Mouse (Mus musculus) hindbrain, embryonic 13.5 days (tissue): ENCODE measurements around the gene Hmox1. TPM values are rescaled to one million over a fixed set of nuclear protein-coding genes. Genes with fewer than 3 reads are reported as not detected.
A peak's percentile ranks its signal among the peaks of the same experiment; 100 is the strongest.

Experiments used
- ATAC-seq: fragments of 200-750 bp; cut with Nextera tagmentation; 2 replicates; pipeline ENCODE4 v1.8.0; 2017; ENCODE audit warnings: moderate TSS enrichment; ENCODE audit not compliant: low FRiP score
- H3K27ac ChIP-seq: fragments of 300-500 bp; sonication (generic); 2 replicates; pipeline ENCODE4 v1.5.1; 2015; ENCODE audit warnings: inconsistent platforms, mild to moderate bottlenecking, moderate library complexity
- H3K27me3 ChIP-seq: fragments of 300-500 bp; sonication (generic); 2 replicates; pipeline ENCODE4 v1.6.1; 2015; ENCODE audit warnings: mild to moderate bottlenecking, inconsistent platforms
- H3K36me3 ChIP-seq: fragments of 300-500 bp; sonication (generic); 2 replicates; pipeline ENCODE4 v1.6.1; 2015; ENCODE audit warnings: mild to moderate bottlenecking, inconsistent platforms
- H3K4me1 ChIP-seq: fragments of 300-500 bp; sonication (generic); replicated peaks from 2 replicates; pipeline ENCODE4 v1.6.1; 2015; ENCODE audit warnings: inconsistent platforms
- H3K4me2 ChIP-seq: fragments of 300-500 bp; sonication (generic); 2 replicates; pipeline ENCODE4 v1.6.1; 2015; ENCODE audit warnings: inconsistent platforms, mild to moderate bottlenecking, moderate library complexity
- H3K4me3 ChIP-seq: fragments of 300-500 bp; sonication (generic); 2 replicates; pipeline ENCODE4 v1.5.1; 2015; ENCODE audit warnings: mild to moderate bottlenecking, inconsistent platforms
- H3K9ac ChIP-seq: fragments of 300-500 bp; sonication (generic); 2 replicates; pipeline ENCODE4 v1.6.1; 2015; ENCODE audit warnings: mild to moderate bottlenecking, inconsistent platforms
- H3K9me3 ChIP-seq: fragments of 300-500 bp; sonication (generic); 2 replicates; pipeline ENCODE4 v1.6.1; 2016; ENCODE audit warnings: inconsistent platforms
- WGBS: fragments of 180-500 bp; shearing (Covaris S2); methylation state at CpG from one replicate; pipeline ENCODE4 v1.1.7; 2015; 5-methylcytosine and 5-hydroxymethylcytosine counted together
- polyA plus RNA-seq: library from polyadenylated mRNA; unstranded; fragments of >200 nt; fragmentation: Nextera tagmentation; extraction: Ambion mirVana; gene quantifications from 2 replicates; pipeline ENCODE4 v1.2.1, GENCODE M21; 2015

Hmox1 gene
- polyA plus RNA-seq, 1 experiment from 2014 or later = 16.6 TPM

DNA sequence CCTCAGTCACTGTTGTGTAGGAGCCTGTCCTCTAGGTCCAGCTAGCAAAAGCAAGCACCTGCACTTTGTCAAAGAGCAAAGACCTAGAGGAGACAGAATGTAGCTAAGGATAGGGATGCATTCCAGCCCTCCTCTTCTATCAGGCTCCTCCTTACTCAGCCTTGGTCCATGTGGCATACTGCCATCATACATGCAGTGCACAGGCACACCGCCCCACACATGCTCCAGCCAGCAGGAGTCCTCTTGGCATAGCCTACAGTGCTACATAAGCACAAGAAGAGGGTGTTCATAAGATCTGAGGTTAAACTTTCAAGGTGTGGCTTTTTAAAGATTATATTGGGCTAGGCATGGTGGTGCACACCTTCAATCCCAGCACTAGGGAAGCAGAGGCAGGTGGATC is 18.5 kb upstream of the Hmox1 start:
- H3K9ac ChIP-seq = no peak overlapping the region
- WGBS = 97% methylated on average over 1 of the region's 1 CpGs
- no peaks in the 10 kb centered on the region for H3K36me3 ChIP-seq
- H3K27ac ChIP-seq = no peak overlapping the region
- ATAC-seq = no peak
- H3K4me3 ChIP-seq = no peak overlapping the region
- no peak overlapping the region for H3K4me2 ChIP-seq
- no peaks in the 10 kb centered on the region for H3K27me3 ChIP-seq
- H3K4me1 ChIP-seq = no peaks in the 10 kb centered on the region
- H3K9me3 ChIP-seq = no peaks in the 10 kb centered on the region

- Histone ChIP-seq H3K4me3 (no peak overlapping the region), H3K9me3 (no peaks in the 10 kb centered on the region), H3K4me1 (no peaks in the 10 kb centered on the region), H3K4me2 (no peak overlapping the region), H3K27me3 (no peaks in the 10 kb centered on the region; the same call in 1 of the 2 replicates), H3K27ac (no peak overlapping the region), H3K36me3 (no peaks in the 10 kb centered on the region), H3K9ac (no peak overlapping the region)
- no peak for ATAC-seq
- 85% methylated on average over 1 of the region's 1 CpGs for WGBS
Measured at GRCm38 (mm10) chr8:75078215-75078614, 15.2 kb upstream of the Hmox1 start.

DNA sequence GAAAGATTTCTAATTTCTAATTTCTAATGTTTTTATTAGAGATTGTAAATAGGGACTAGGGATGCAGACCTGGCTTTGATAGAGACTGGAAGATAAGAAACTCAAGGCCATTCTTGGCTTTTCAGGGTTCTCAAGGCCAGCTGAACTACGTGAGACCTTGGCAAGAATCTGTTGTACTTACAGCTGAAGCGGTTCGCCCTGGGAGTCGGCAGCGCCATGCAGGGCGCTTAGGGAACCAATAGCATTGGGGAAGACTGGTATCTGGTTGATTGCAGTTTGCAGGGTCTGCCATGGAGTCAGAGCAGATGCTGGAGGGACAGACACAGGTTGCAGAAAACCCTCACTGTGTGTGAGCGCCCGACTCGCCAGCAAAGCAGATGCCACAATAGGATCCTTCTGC is 14.6 kb upstream of the Hmox1 start:
- H3K4me2 ChIP-seq = no peak overlapping the region
- H3K4me3 ChIP-seq = no peak overlapping the region
- no peaks in the 10 kb centered on the region for H3K9me3 ChIP-seq
- peaks cover 6% of the 10 kb centered on the region; the same call in 1 of the 2 replicates for H3K4me1 ChIP-seq
- no peak overlapping the region for H3K9ac ChIP-seq
- no peak overlapping the region for H3K27ac ChIP-seq
- no peak for ATAC-seq
- WGBS = 94% methylated on average over 9 of the region's 9 CpGs
- no peaks in the 10 kb centered on the region for H3K36me3 ChIP-seq
- H3K27me3 ChIP-seq = no peaks in the 10 kb centered on the region; the same call in 1 of the 2 replicates

GRCm38 (mm10) chr8:75081364-75082040 is 11.9 kb upstream of the Hmox1 start:
- 84% methylated on average over 9 of the region's 9 CpGs for WGBS
- H3K36me3 ChIP-seq = no peaks in the 10 kb centered on the region
- H3K27me3 ChIP-seq = no peaks in the 10 kb centered on the region; the same call in 1 of the 2 replicates
- H3K9me3 ChIP-seq = no peaks in the 10 kb centered on the region
- no peak overlapping the region for H3K4me3 ChIP-seq
- H3K9ac ChIP-seq = no peak overlapping the region
- H3K4me2 ChIP-seq = no peak overlapping the region
- no peak for ATAC-seq
- H3K4me1 ChIP-seq = peaks cover 6% of the 10 kb centered on the region; the same call in 1 of the 2 replicates
- H3K27ac ChIP-seq = no peak overlapping the region

GRCm38 (mm10) chr8:75082181-75082805 is 11.1 kb upstream of the Hmox1 start:
- no peak overlapping the region for H3K9ac ChIP-seq
- ATAC-seq = no peak
- no peaks in the 10 kb centered on the region for H3K9me3 ChIP-seq
- no peak overlapping the region for H3K27ac ChIP-seq
- WGBS = 86% methylated on average over 6 of the region's 6 CpGs
- H3K27me3 ChIP-seq = no peaks in the 10 kb centered on the region; the same call in 1 of the 2 replicates
- H3K4me3 ChIP-seq = no peak overlapping the region
- no peak overlapping the region for H3K4me2 ChIP-seq
- H3K4me1 ChIP-seq = peaks cover 6% of the 10 kb centered on the region; the same call in 1 of the 2 replicates
- H3K36me3 ChIP-seq = no peaks in the 10 kb centered on the region

DNA sequence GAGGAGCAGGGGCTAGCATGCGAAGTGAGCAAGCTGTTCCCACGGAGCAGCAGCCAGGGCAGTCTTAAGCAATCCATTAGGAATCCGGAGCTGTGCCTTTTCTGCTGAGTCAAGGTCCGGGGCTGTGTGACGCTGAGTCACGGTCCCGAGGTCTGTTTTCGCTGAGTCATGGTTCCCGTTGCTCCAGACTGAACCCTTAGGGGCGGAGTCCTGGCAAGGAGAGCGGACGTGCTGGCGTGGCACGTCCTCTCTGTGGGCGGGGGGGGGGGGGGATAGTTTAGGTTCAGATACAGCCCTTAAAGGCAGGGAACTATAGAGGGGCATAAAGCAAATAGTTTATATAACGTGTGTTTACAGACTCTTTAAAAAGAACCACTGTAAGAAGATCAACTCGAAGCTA is 9.6 kb upstream of the Hmox1 start:
- H3K27me3 ChIP-seq = no peaks in the 10 kb centered on the region; the same call in 1 of the 2 replicates
- H3K4me1 ChIP-seq = peaks cover 7% of the 10 kb centered on the region; the same call in 1 of the 2 replicates
- ATAC-seq = peak; percentile 93
- H3K9me3 ChIP-seq = no peaks in the 10 kb centered on the region
- no peak overlapping the region for H3K9ac ChIP-seq
- H3K4me2 ChIP-seq = peak overlapping the region; percentile 47
- peak overlapping the region; percentile 22 for H3K4me3 ChIP-seq
- no peak overlapping the region for H3K27ac ChIP-seq
- H3K36me3 ChIP-seq = no peaks in the 10 kb centered on the region
- WGBS = 7% methylated on average over 15 of the region's 17 CpGs

DNA sequence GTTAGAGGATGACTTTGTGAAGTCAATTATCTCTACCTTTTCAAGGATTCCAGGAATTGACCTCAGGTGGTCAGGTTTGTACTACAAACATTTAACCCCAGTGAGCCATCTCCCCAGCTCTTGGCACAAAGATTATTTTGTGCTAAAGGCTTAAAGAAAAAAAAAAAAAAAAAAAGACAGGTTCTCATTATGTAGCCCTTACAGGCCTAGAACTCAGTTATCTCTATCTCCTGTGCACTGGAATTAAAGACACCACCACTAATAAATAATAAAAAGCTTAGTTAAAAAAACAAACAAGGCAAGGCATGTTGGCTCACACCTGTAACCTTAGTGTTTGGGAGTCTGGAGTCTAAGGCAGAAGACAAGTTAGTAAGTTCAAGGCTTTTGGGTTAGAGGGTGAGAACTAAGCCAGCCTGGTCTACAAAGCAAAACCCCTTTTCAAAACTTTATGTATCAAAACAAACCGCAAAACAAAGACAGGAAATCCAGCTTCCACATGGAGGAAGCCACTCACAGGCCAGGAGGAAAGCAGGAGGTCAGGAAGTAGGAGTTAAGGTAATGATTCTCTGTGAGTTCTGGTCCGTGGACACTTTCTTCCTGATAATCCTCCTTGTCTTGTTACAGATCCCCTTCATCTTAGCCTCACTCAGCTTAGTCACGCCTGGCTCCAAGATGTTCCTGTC is 8.9 kb upstream of the Hmox1 start:
- no peaks in the 10 kb centered on the region for H3K36me3 ChIP-seq
- no peak overlapping the region for H3K4me3 ChIP-seq
- no peak overlapping the region for H3K27ac ChIP-seq
- no peak overlapping the region for H3K9ac ChIP-seq
- H3K4me1 ChIP-seq = peaks cover 14% of the 10 kb centered on the region; the same call in 1 of the 2 replicates
- no peak for ATAC-seq
- no peak overlapping the region for H3K4me2 ChIP-seq
- H3K27me3 ChIP-seq = no peaks in the 10 kb centered on the region; the same call in 1 of the 2 replicates
- 80% methylated on average over 3 of the region's 3 CpGs for WGBS
- no peaks in the 10 kb centered on the region for H3K9me3 ChIP-seq

DNA sequence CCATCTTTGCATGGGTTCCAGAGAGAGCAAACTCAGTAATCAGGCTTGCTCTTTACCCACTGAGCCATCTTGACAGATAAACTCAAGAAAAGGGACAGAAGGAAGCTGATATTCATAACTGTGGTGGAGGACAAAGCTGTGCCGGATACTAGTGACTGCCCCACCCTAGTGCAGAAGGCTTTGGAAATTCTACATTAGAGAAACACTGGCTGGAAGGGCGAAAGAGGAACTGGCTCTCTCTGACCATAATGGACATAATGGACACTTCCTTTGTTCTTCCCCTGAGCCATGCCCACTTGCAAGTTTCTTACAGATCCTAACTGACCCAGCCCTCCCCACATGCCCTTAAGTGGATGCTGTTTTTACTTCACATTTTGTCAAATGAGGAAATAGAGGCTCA is 7.4 kb upstream of the Hmox1 start:
- Histone ChIP-seq H3K36me3 (no peaks in the 10 kb centered on the region), H3K9ac (no peak overlapping the region)

GRCm38 (mm10) chr8:75087127-75087526 is 6.3 kb upstream of the Hmox1 start:
- peaks cover 20% of the 10 kb centered on the region; the same call in 1 of the 2 replicates for H3K4me1 ChIP-seq
- no peak overlapping the region for H3K9ac ChIP-seq
- H3K27me3 ChIP-seq = no peaks in the 10 kb centered on the region; the same call in 1 of the 2 replicates
- H3K4me3 ChIP-seq = no peak overlapping the region
- no peak overlapping the region for H3K4me2 ChIP-seq
- H3K9me3 ChIP-seq = no peaks in the 10 kb centered on the region
- no peak for ATAC-seq
- no peaks in the 10 kb centered on the region for H3K36me3 ChIP-seq
- no peak overlapping the region for H3K27ac ChIP-seq

More for the DNA sequence above, 7.4 kb upstream of the Hmox1 start:
- no peak overlapping the region for H3K4me3 ChIP-seq
- no peak for ATAC-seq
- H3K4me2 ChIP-seq = no peak overlapping the region
- no peaks in the 10 kb centered on the region; the same call in 1 of the 2 replicates for H3K27me3 ChIP-seq
- H3K27ac ChIP-seq = no peak overlapping the region
- WGBS = 88% methylated on average over 2 of the region's 2 CpGs
- H3K4me1 ChIP-seq = peaks cover 20% of the 10 kb centered on the region; the same call in 1 of the 2 replicates
- no peaks in the 10 kb centered on the region for H3K9me3 ChIP-seq

DNA sequence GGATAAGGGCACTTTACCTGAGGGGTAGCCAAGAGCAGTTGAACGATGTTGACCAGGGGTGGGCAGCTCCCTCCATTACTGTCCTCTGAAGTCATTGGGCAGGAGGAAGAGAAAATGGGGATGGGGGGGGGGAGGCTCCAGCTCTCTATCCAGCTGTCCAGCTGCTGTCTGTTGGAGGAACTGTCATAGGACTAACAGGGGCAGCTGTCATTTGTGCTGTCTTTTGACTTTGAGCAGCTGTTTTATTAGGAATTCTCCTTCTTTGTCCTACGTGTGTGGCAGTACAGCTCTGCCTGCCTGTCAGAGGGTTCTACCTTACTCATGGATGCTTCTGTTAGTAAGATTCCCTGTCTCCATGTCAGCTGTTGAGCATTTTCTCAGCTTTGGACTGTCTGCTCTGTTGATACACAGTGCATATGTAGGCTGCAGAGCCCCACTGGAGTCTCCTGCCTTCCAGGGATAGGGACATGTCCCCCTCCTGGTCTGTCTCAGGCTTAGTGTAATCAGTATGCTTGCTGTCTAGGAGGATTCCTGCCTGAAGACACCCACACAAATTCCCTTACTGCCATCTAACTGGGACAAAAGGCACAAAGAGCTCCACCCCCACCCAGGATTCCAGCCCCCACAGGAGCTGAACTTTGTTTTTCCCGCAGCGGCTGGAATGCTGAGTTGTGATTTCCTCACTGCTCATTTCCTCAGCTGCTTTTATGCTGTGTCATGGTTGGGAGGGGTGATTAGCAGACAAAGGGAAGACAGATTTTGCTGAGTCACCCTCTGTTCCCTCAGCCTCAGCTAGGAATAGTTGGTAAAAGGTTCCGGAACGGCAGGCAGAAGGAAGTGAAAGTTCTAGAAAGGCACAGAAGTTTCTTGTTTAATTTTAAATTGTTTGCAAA is 4.2 kb upstream of the Hmox1 start:
- Histone ChIP-seq H3K27me3 (no peaks in the 10 kb centered on the region), H3K27ac (peak overlapping the region; percentile 48; the same call in 1 of the 2 replicates), H3K9me3 (no peaks in the 10 kb centered on the region), H3K36me3 (no peaks in the 10 kb centered on the region), H3K4me1 (peaks cover 24% of the 10 kb centered on the region; the same call in 1 of the 2 replicates), H3K4me2 (peak overlapping the region; percentile 34), H3K9ac (peak overlapping the region; percentile 46; the same call in 1 of the 2 replicates), H3K4me3 (no peak overlapping the region)
- WGBS = 19% methylated on average over 6 of the region's 6 CpGs
- ATAC-seq = peak; percentile 26; the same call in 1 of the 2 replicates

- Histone ChIP-seq H3K27me3 (no peaks in the 10 kb centered on the region), H3K27ac (no peak overlapping the region; the same call in 1 of the 2 replicates), H3K9ac (no peak overlapping the region), H3K36me3 (no peaks in the 10 kb centered on the region), H3K4me1 (peaks cover 24% of the 10 kb centered on the region; the same call in 1 of the 2 replicates), H3K4me2 (no peak overlapping the region), H3K4me3 (no peak overlapping the region), H3K9me3 (no peaks in the 10 kb centered on the region)
- WGBS = 79% methylated on average over 4 of the region's 4 CpGs
- ATAC-seq = no peak
Measured at GRCm38 (mm10) chr8:75090781-75091365, 2.5 kb upstream of the Hmox1 start.
